ENCODE assay signal across 8 mouse cellular contexts in genomic region chr15:102257202-102258075, GRCm38 (mm10). TPM values are rescaled to one million over a fixed set of nuclear protein-coding genes. Genes with fewer than 3 reads are reported as not detected.
A peak's percentile ranks its signal among the peaks of the same experiment; 100 is the strongest.
DNase-seq lines count a peak whose midpoint lies in the region; ATAC-seq and TF ChIP-seq lines count a peak whose summit lies in the region.

Rarg (minus strand) TSS chr15:102257517.

- DNase-seq in 3134 (ENCODE audit: extremely low read depth, insufficient read length, low spot score): peak; percentile 82
- no peak for DNase-seq in CH12.LX (ENCODE audit: extremely low read depth)
- peak; percentile 69 to 71 for DNase-seq in cerebellum, adult 18-20 months
- DNase-seq in neural tube, embryonic 11.5 days (ENCODE audit: low spot score): no peak
- DNase-seq in frontal cortex, postnatal 14 days (ENCODE audit: low spot score in 2 of 2): no peak

- no peak for TF ChIP-seq CTCF in CH12.LX (conservative IDR thresholded peaks at IDR 0.05 in 1 of 2, IDR thresholded peaks at IDR 0.05 in 1 of 2; ENCODE audit: low read depth in 2 of 2, low read length in 2 of 2)

- TF ChIP-seq EP300 in CH12.LX (IDR thresholded peaks at IDR 0.05; ENCODE audit: low read length): no peak

- WGBS in intestine, embryonic 16.5 days: 2% methylated on average over 37 of the region's 46 CpGs
- WGBS in liver, embryonic 15.5 days (ENCODE audit: insufficient replicate concordance): 3% methylated on average over 41 of the region's 46 CpGs
- WGBS in neural tube, embryonic 11.5 days: under 1% methylated on average over 37 of the region's 46 CpGs

- TF ChIP-seq RAD21 in CH12.LX (IDR thresholded peaks at IDR 0.05; ENCODE audit: low read depth, low read length): no peak

- no peaks in the 10 kb centered on the region for H3K36me3 ChIP-seq in CH12.LX (replicated peaks in 1 of 2; ENCODE audit: control insufficient read depth in 1 of 2, insufficient read depth in 1 of 2, low read length in 1 of 2)
- no peaks in the 10 kb centered on the region for H3K36me3 ChIP-seq in intestine, embryonic 16.5 days (ENCODE audit: control insufficient read depth, insufficient read depth, low read length)
- no peaks in the 10 kb centered on the region for H3K36me3 ChIP-seq in liver, embryonic 15.5 days (replicated peaks)
- H3K36me3 ChIP-seq in neural tube, embryonic 11.5 days (ENCODE audit: control insufficient read depth, insufficient read depth, low read length): no peaks in the 10 kb centered on the region

- dilution Hi-C loops in CH12.LX (cut with MboI; ENCODE audit: extremely low pct_ligation_motif_present, extremely low pct_unique_long_range_greater_than_20kb, low sequenced_read_pairs): no loop called here

- H3K79me2 ChIP-seq in CH12.LX (replicated peaks; ENCODE audit: control insufficient read depth, extremely low read depth, insufficient read depth, poor library complexity, severe bottlenecking): no peaks in the 10 kb centered on the region

- peak within 1 kb of the TSS in 2 of 3 experiments; percentile 50 to 51 for H3K4me3 ChIP-seq in CH12.LX (replicated peaks in 1 of 3; ENCODE audit: low read depth in 2 of 3, low read length in 2 of 3, poor library complexity in 1 of 3)
- H3K4me3 ChIP-seq in intestine, embryonic 16.5 days (ENCODE audit: low read length): peak within 1 kb of the TSS; percentile 65
- peak within 1 kb of the TSS; percentile 53 for H3K4me3 ChIP-seq in liver, embryonic 15.5 days (replicated peaks)
- H3K4me3 ChIP-seq in neural tube, embryonic 11.5 days (ENCODE audit: low read depth, low read length): peak within 1 kb of the TSS; percentile 55

- in situ Hi-C loops in CH12.LX (cut with MboI; ENCODE audit: low pct_ligation_motif_present, low pct_unique_long_range_greater_than_20kb, low sequenced_read_pairs): no loop called here

- peaks cover 83% of the 10 kb centered on the region for H3K27me3 ChIP-seq in CH12.LX (replicated peaks)
- no peaks in the 10 kb centered on the region for H3K27me3 ChIP-seq in intestine, embryonic 16.5 days (replicated peaks; ENCODE audit: control insufficient read depth, insufficient read depth, low read length)
- H3K27me3 ChIP-seq in liver, embryonic 15.5 days: peaks cover 90% of the 10 kb centered on the region
- peaks cover 17% of the 10 kb centered on the region; the same call in 1 of the 2 replicates for H3K27me3 ChIP-seq in neural tube, embryonic 11.5 days (ENCODE audit: control insufficient read depth, insufficient read depth, low read length)

- H3K4me1 ChIP-seq in CH12.LX (ENCODE audit: control insufficient read depth in 1 of 2, insufficient read depth in 2 of 2): peaks cover 9 to 29% of the 10 kb centered on the region in 2 experiments
- peaks cover 23% of the 10 kb centered on the region for H3K4me1 ChIP-seq in intestine, embryonic 16.5 days (ENCODE audit: control insufficient read depth, insufficient read depth, low read length)
- peaks cover 16% of the 10 kb centered on the region for H3K4me1 ChIP-seq in liver, embryonic 15.5 days (replicated peaks)
- H3K4me1 ChIP-seq in neural tube, embryonic 11.5 days (ENCODE audit: control insufficient read depth, insufficient read depth, low read length): peaks cover 5% of the 10 kb centered on the region; the same call in 1 of the 2 replicates

- no peak for TF ChIP-seq POLR2A in CH12.LX (IDR thresholded peaks at IDR 0.05; ENCODE audit: low read depth, low read length)

- ATAC-seq in granulocyte monocyte progenitor cell, adult 5-6 weeks (replicated peaks; ENCODE audit: poor library complexity, severe bottlenecking): peak; percentile 58; the same call in 1 of the 2 replicates
- ATAC-seq in intestine, embryonic 16.5 days: peak; percentile 52
- no peak for ATAC-seq in liver, embryonic 15.5 days (ENCODE audit: insufficient read depth)
- ATAC-seq in neural tube, embryonic 11.5 days (ENCODE audit: insufficient read depth, low FRiP score, low TSS enrichment): no peak

- peak within 1 kb of the TSS; percentile 45 for H3K9ac ChIP-seq in CH12.LX (ENCODE audit: insufficient read depth, low read depth)
- peak within 1 kb of the TSS; percentile 76 for H3K9ac ChIP-seq in intestine, embryonic 16.5 days (ENCODE audit: low read depth, low read length)
- peak within 1 kb of the TSS; percentile 15; the same call in 1 of the 2 replicates for H3K9ac ChIP-seq in liver, embryonic 15.5 days
- peak within 1 kb of the TSS; percentile 54 for H3K9ac ChIP-seq in neural tube, embryonic 11.5 days (ENCODE audit: low read length)

- peak within 1 kb of the TSS; percentile 87 for H3K4me2 ChIP-seq in CH12.LX (ENCODE audit: insufficient read depth, low read depth, poor library complexity, severe bottlenecking)
- peak within 1 kb of the TSS; percentile 98 for H3K4me2 ChIP-seq in intestine, embryonic 16.5 days (ENCODE audit: low read depth, low read length)
- H3K4me2 ChIP-seq in liver, embryonic 15.5 days: peak within 1 kb of the TSS; percentile 70
- peak within 1 kb of the TSS; percentile 96 for H3K4me2 ChIP-seq in neural tube, embryonic 11.5 days (ENCODE audit: low read depth)

- H3K9me3 ChIP-seq in CH12.LX (replicated peaks; ENCODE audit: low read length): no peaks in the 10 kb centered on the region
- no peaks in the 10 kb centered on the region for H3K9me3 ChIP-seq in intestine, embryonic 16.5 days (ENCODE audit: control insufficient read depth, low read length)
- H3K9me3 ChIP-seq in liver, embryonic 15.5 days (replicated peaks): no peaks in the 10 kb centered on the region
- H3K9me3 ChIP-seq in neural tube, embryonic 11.5 days (ENCODE audit: control insufficient read depth, low read length): no peaks in the 10 kb centered on the region

- no peak within 1 kb of the TSS for H3K27ac ChIP-seq in CH12.LX (ENCODE audit: insufficient read depth, low read depth)
- H3K27ac ChIP-seq in intestine, embryonic 16.5 days (ENCODE audit: low read length): peak within 1 kb of the TSS; percentile 19; the same call in 1 of the 2 replicates
- H3K27ac ChIP-seq in liver, embryonic 15.5 days (replicated peaks): no peak within 1 kb of the TSS
- 0 out of 2 replicates have a peak within 1 kb of the TSS, but pooled peaks have one; percentile 14 for H3K27ac ChIP-seq in neural tube, embryonic 11.5 days (ENCODE audit: low read depth, low read length)

TF ChIP-seq in CH12.LX, 34 proteins besides CTCF, POLR2A, EP300 and RAD21:
- TF ChIP-seq USF1 (IDR thresholded peaks at IDR 0.05; ENCODE audit: low read depth, low read length) (peak; percentile 71), MAZ (IDR thresholded peaks at IDR 0.05; ENCODE audit: low read depth, low read length) (peak; percentile 23; the same call in 1 of the 2 replicates), BHLHE40 (IDR thresholded peaks at IDR 0.05; ENCODE audit: low read depth, low read length) (peak; percentile 32; the same call in 1 of the 2 replicates), SMC3 (IDR thresholded peaks at IDR 0.05; ENCODE audit: low read depth, low read length) (no peak), MYC (IDR thresholded peaks at IDR 0.05; ENCODE audit: low read depth, low read length) (no peak), MXI1 (IDR thresholded peaks at IDR 0.05; ENCODE audit: low read depth, low read length) (peak; percentile 50; the same call in 1 of the 2 replicates)

RNA-seq across cellular contexts. Expression of gene Rarg, which starts in this region (rescaled TPM):
- 0.64 and 0.76 TPM in 2 replicates for total RNA-seq in CH12.LX (2012; rRNA removed)
- 0.17 and 0.32 TPM in 2 replicates for total RNA-seq in CH12.LX (2014; rRNA removed)
- polyA plus RNA-seq in CH12.LX (2012; ENCODE audit: insufficient read length, low read depth): 0.63 and 0.76 TPM in 2 replicates
- total RNA-seq in granulocyte monocyte progenitor cell, adult 5-6 weeks (2014; fragmentation: Nextera tagmentation): 7.5 and 11.5 TPM in 2 replicates
- total RNA-seq in granulocyte monocyte progenitor cell, adult 5-6 weeks (2017): 2.0 and 3.4 TPM in 2 replicates
- 13.6 and 14.7 TPM in 2 replicates for polyA plus RNA-seq in intestine, embryonic 16.5 days (2015; fragmentation: Nextera tagmentation; extraction: Ambion mirVana)
- 2.8 and 3.0 TPM in 2 replicates for polyA plus RNA-seq in liver, embryonic 15.5 days (2015; fragmentation: Nextera tagmentation; extraction: Ambion mirVana)
- 24.0 and 26.4 TPM in 2 replicates for polyA plus RNA-seq in neural tube, embryonic 11.5 days (2014; fragmentation: Nextera tagmentation; extraction: Ambion mirVana)

Comparison
In these comparisons a context has a peak if more than half of its experiments do, and no peak if none do; other contexts are left out.
1. DNase-seq: peak in 3134 (single experiment) and cerebellum, adult 18-20 months (2 of 2); none in CH12.LX (single experiment), neural tube, embryonic 11.5 days (single experiment) and frontal cortex, postnatal 14 days (0 of 2).
2. H3K27ac ChIP-seq: peak in intestine, embryonic 16.5 days (single experiment) and neural tube, embryonic 11.5 days (single experiment); none in CH12.LX (single experiment) and liver, embryonic 15.5 days (single experiment).
3. H3K9ac ChIP-seq: peak in every context shown above with its lines; median percentile 76 in intestine, embryonic 16.5 days; 54 in neural tube, embryonic 11.5 days; 45 in CH12.LX; 15 in liver, embryonic 15.5 days.
4. ATAC-seq: peak in granulocyte monocyte progenitor cell, adult 5-6 weeks (single experiment) and intestine, embryonic 16.5 days (single experiment); none in liver, embryonic 15.5 days (single experiment) and neural tube, embryonic 11.5 days (single experiment).
5. Peak in every context shown above with its lines, with median percentiles within 50 percentile points of each other: H3K4me2 ChIP-seq and H3K4me3 ChIP-seq.